Mouse (Mus musculus) left cerebral cortex, adult 9 months (tissue): ENCODE measurements around the gene Zap70.

Experiments
- DNase-seq, 2 experiments: peaks; one replicate each; pipeline ENCODE4 v3.0.0; 2022; ENCODE audit warnings: low spot score in 2 of 2

Zap70 gene

GRCm38 (mm10) chr1:36830913-36831866 is 69.6 kb downstream of the Zap70 start:
- no peak for DNase-seq
